Comparison of ENCODE assay signal across 8 mouse cellular contexts in genomic region chr8:94870474-94871107, GRCm38 (mm10). TPM values are rescaled to one million over a fixed set of nuclear protein-coding genes. Genes with fewer than 3 reads are reported as not detected.
DNase-seq lines count a peak whose midpoint lies in the region; ATAC-seq and TF ChIP-seq lines count a peak whose summit lies in the region.

No protein-coding gene starts in this region.

- WGBS in lung, embryonic 15.5 days: 3% methylated on average over 22 of the region's 22 CpGs
- 2% methylated on average over 22 of the region's 22 CpGs for WGBS in olfactory bulb, adult 2 months

- intact Hi-C loops in gastrocnemius, postnatal 36 days (cut with DNase I): no loop called here

- no peak for TF ChIP-seq CTCF in brain, embryonic 14.5 days (IDR thresholded peaks at IDR 0.05; ENCODE audit: borderline replicate concordance, extremely low read depth, insufficient read depth, insufficient read length)
- TF ChIP-seq CTCF in olfactory bulb, adult 2 months (IDR thresholded peaks at IDR 0.05; ENCODE audit: insufficient read depth, low read depth, low read length): no peak

- H3K36me3 ChIP-seq in lung, embryonic 15.5 days: peaks cover 19% of the 10 kb centered on the region

- peak overlapping the region; percentile 48 for H3K4me3 ChIP-seq in lung, embryonic 15.5 days
- peak overlapping the region; percentile 48 for H3K4me3 ChIP-seq in olfactory bulb, adult 2 months (ENCODE audit: insufficient read depth, low read depth, low read length)

- peak overlapping the region; percentile 50 for H3K9ac ChIP-seq in lung, embryonic 15.5 days

- no peak for ATAC-seq in lung, embryonic 15.5 days (ENCODE audit: borderline replicate concordance, extremely low read depth, low FRiP score, low TSS enrichment)
- no peak for ATAC-seq in monocyte, adult 5-6 weeks (replicated peaks; ENCODE audit: insufficient number of reproducible peaks, low FRiP score, low TSS enrichment, poor library complexity, severe bottlenecking)

- H3K27me3 ChIP-seq in lung, embryonic 15.5 days: no peaks in the 10 kb centered on the region

- H3K4me2 ChIP-seq in lung, embryonic 15.5 days: peak overlapping the region; percentile 94

- no peaks in the 10 kb centered on the region for H3K9me3 ChIP-seq in lung, embryonic 15.5 days

- DNase-seq in gastrocnemius, postnatal 10 days: peak; percentile 58
- no peak for DNase-seq in gastrocnemius, postnatal 36 days
- peak; percentile 78 for DNase-seq in brain, embryonic 14.5 days (ENCODE audit: low read depth)
- peak; percentile 65 to 69 for DNase-seq in frontal cortex, postnatal 10 days (ENCODE audit: low spot score in 2 of 2)
- peak; percentile 27 to 62 for DNase-seq in kidney, postnatal 25 days

- H3K4me1 ChIP-seq in lung, embryonic 15.5 days: peaks cover 65% of the 10 kb centered on the region
- peaks cover 54% of the 10 kb centered on the region for H3K4me1 ChIP-seq in olfactory bulb, adult 2 months (ENCODE audit: control insufficient read depth, insufficient read depth, low read length)

- TF ChIP-seq POLR2A in brain, embryonic 14.5 days (IDR thresholded peaks at IDR 0.05; ENCODE audit: borderline replicate concordance, extremely low read depth, insufficient read depth, insufficient read length, poor library complexity, severe bottlenecking): no peak
- no peak for TF ChIP-seq POLR2A in olfactory bulb, adult 2 months (IDR thresholded peaks at IDR 0.05; ENCODE audit: insufficient read depth, low read depth, low read length)

- H3K27ac ChIP-seq in lung, embryonic 15.5 days: peak overlapping the region; percentile 80
- peak overlapping the region; percentile 43; the same call in 1 of the 2 replicates for H3K27ac ChIP-seq in olfactory bulb, adult 2 months (ENCODE audit: insufficient read depth, low read depth, low read length)

RNA-seq across cellular contexts. Expression of gene Dok4, which starts 5.5 kb away (rescaled TPM):
- total RNA-seq in gastrocnemius, postnatal 10 days (2021): 10 to 100 TPM; 11.4 TPM
- 1 to 10 TPM; 2.6 to 4.9 TPM for total RNA-seq in gastrocnemius, postnatal 36 days (2021)
- polyA plus RNA-seq in brain, embryonic 14.5 days (2012; rRNA removed): 82.4 and 85.0 TPM in 2 replicates
- polyA plus RNA-seq in lung, embryonic 15.5 days (2015; fragmentation: Nextera tagmentation; extraction: Ambion mirVana): 40.4 and 45.7 TPM in 2 replicates
- polyA plus RNA-seq in olfactory bulb, adult 2 months (2012; ENCODE audit: insufficient read depth, insufficient read length, low replicate concordance, missing spikeins): not detected in 2 replicates
- 0.97 to 4.5 TPM (median 1.2 TPM) in 3 replicates for total RNA-seq in monocyte, adult 5-6 weeks (2017)

RNA-seq across cellular contexts. Expression of gene Polr2c, which starts 13.3 kb away (rescaled TPM):
- total RNA-seq in gastrocnemius, postnatal 10 days (2021): 10 to 100 TPM; 37.6 to 43.6 TPM
- total RNA-seq in gastrocnemius, postnatal 36 days (2021): 10 to 100 TPM; 34.3 to 44.5 TPM
- polyA plus RNA-seq in brain, embryonic 14.5 days (2012; rRNA removed): 98.3 and 144 TPM in 2 replicates
- 161 and 164 TPM in 2 replicates for polyA plus RNA-seq in lung, embryonic 15.5 days (2015; fragmentation: Nextera tagmentation; extraction: Ambion mirVana)
- polyA plus RNA-seq in olfactory bulb, adult 2 months (2012; ENCODE audit: insufficient read depth, insufficient read length, low replicate concordance, missing spikeins): not detected in 2 replicates
- total RNA-seq in monocyte, adult 5-6 weeks (2017): 36.9 to 49.4 TPM (median 40.6 TPM) in 3 replicates

RNA-seq across cellular contexts. Expression of gene Ciapin1, which starts 32.4 kb away (rescaled TPM):
- 10 to 100 TPM; 32.5 to 33.1 TPM for total RNA-seq in gastrocnemius, postnatal 10 days (2021)
- total RNA-seq in gastrocnemius, postnatal 36 days (2021): 10 to 100 TPM; 31.9 to 34.4 TPM
- 81.3 and 82.0 TPM in 2 replicates for polyA plus RNA-seq in brain, embryonic 14.5 days (2012; rRNA removed)
- polyA plus RNA-seq in lung, embryonic 15.5 days (2015; fragmentation: Nextera tagmentation; extraction: Ambion mirVana): 104 and 105 TPM in 2 replicates
- not detected in 2 replicates for polyA plus RNA-seq in olfactory bulb, adult 2 months (2012; ENCODE audit: insufficient read depth, insufficient read length, low replicate concordance, missing spikeins)
- 17.0 to 23.7 TPM (median 17.3 TPM) in 3 replicates for total RNA-seq in monocyte, adult 5-6 weeks (2017)

RNA-seq across cellular contexts. Expression of gene Coq9, which starts 32.5 kb away (rescaled TPM):
- 100 to 1,000 TPM; 255 to 307 TPM for total RNA-seq in gastrocnemius, postnatal 10 days (2021)
- total RNA-seq in gastrocnemius, postnatal 36 days (2021): 100 to 1,000 TPM; 411 to 443 TPM
- 60.1 and 62.3 TPM in 2 replicates for polyA plus RNA-seq in brain, embryonic 14.5 days (2012; rRNA removed)
- 63.0 and 68.0 TPM in 2 replicates for polyA plus RNA-seq in lung, embryonic 15.5 days (2015; fragmentation: Nextera tagmentation; extraction: Ambion mirVana)
- not detected in 2 replicates for polyA plus RNA-seq in olfactory bulb, adult 2 months (2012; ENCODE audit: insufficient read depth, insufficient read length, low replicate concordance, missing spikeins)
- total RNA-seq in monocyte, adult 5-6 weeks (2017): 23.0 to 27.5 TPM (median 25.1 TPM) in 3 replicates

RNA-seq across cellular contexts. Expression of gene Ccdc102a, which starts 47.3 kb away (rescaled TPM):
- 10 to 100 TPM; 10.3 to 15.1 TPM for total RNA-seq in gastrocnemius, postnatal 10 days (2021)
- 1 to 10 TPM; 3.3 to 3.8 TPM for total RNA-seq in gastrocnemius, postnatal 36 days (2021)
- 9.0 and 11.1 TPM in 2 replicates for polyA plus RNA-seq in brain, embryonic 14.5 days (2012; rRNA removed)
- polyA plus RNA-seq in lung, embryonic 15.5 days (2015; fragmentation: Nextera tagmentation; extraction: Ambion mirVana): 28.7 and 29.3 TPM in 2 replicates
- not detected in 2 replicates for polyA plus RNA-seq in olfactory bulb, adult 2 months (2012; ENCODE audit: insufficient read depth, insufficient read length, low replicate concordance, missing spikeins)
- total RNA-seq in monocyte, adult 5-6 weeks (2017): 1.1 to 11.3 TPM (median 1.8 TPM) in 3 replicates

Comparison
In these comparisons a context has a peak if more than half of its experiments do, and no peak if none do; other contexts are left out.
1. DNase-seq: peak in gastrocnemius, postnatal 10 days (single experiment), brain, embryonic 14.5 days (single experiment), frontal cortex, postnatal 10 days (2 of 2) and kidney, postnatal 25 days (2 of 2); none in gastrocnemius, postnatal 36 days (0 of 2).